Mouse (Mus musculus) liver, adult (tissue): ENCODE measurements around the gene Olfr556.

Experiments used
- GATA4 ChIP-seq: IDR thresholded peaks from 2 replicates; pipeline ENCODE4 v1.6.1; 2014; ENCODE audit warnings: mild to moderate bottlenecking, low read length; ENCODE audit not compliant: insufficient replicate concordance

The Olfr556 gene

DNA sequence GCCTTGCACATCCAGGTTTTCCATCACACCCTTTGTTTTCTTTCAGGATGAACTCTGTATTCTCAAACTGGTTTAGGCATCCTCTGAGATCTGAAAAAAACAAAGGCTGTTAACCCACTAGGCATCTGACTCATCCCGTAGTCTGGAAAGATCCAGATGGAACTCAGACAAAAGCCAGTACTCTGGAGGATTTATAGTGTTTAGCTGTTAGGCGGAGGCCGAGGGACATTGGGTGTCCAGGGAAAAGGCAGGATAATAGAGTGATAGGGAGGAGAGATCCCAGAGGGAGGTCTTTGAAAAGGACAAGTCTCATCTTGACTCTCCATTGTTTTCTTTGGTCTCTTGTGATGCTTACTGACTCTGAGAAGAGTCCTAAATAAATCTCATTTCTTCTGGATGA, at the start of gene Olfr556:
TSS of gene Olfr556 (plus strand) at position 301 of the 400 bp plus-strand sequence.
- no peak for TF ChIP-seq GATA4

DNA sequence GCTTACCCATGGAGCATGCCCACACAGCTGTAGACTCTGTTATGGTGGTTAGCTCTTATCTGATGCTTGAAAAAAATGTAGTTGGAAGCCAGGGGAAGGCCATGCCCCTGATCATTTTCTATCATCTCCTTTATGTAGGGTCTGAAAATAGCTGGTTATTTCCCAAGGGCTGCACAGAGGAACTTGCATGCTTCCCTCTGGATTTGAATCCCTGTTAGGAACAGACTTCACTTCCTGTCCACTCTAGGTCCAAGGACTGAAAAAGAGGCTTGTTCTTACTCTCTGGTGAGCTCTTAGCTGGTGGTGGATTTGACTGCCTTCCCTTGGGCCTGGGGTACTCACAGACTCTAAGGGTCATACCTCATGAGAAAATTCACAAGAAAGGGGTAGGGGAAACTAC, 46.6 kb upstream of the Olfr556 start, which contains the start of gene Olfr553:
TSS of gene Olfr553 (minus strand) at position 101 of the 400 bp plus-strand sequence.
- TF ChIP-seq GATA4: no peak

DNA sequence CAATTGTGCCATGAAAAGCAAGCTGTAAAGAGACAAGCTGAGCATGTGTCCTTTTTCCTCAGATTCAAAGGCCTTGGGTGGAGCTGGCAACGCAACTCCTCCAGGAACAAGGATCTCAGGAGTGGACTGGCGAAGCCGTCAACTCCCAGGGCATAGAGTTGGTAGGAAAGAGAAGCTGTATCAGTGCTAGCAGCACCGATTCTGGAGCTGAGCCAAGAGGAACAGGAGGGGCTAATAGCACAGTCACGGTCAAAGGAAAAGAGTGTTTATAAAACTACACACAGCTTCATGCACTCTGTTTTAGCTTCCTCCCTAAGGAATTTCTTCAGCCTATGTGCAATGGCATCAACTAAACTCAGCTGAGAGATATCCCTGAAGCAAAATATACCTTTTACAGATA, 45.1 kb upstream of the Olfr556 start:
- TF ChIP-seq GATA4: no peak

DNA sequence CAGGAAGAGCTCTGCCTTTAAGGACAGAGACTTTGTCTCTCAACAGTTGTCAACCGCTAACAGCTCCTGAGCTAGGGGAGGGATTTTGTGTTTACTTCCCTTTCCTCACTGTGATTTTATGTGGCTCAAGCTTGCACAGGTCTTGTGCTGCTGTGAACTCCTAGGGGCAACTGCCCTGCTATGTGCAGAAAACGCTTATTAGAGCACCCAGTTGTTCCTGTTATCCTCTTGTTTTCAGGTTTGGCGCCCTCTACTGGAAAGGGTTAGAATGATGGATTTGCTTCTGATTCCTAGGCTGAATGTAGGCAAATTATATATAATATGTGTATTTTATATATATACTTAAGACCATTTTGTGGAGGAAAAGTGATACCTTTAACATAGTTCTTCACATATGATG, 28.0 kb upstream of the Olfr556 start:
- no peak for TF ChIP-seq GATA4

DNA sequence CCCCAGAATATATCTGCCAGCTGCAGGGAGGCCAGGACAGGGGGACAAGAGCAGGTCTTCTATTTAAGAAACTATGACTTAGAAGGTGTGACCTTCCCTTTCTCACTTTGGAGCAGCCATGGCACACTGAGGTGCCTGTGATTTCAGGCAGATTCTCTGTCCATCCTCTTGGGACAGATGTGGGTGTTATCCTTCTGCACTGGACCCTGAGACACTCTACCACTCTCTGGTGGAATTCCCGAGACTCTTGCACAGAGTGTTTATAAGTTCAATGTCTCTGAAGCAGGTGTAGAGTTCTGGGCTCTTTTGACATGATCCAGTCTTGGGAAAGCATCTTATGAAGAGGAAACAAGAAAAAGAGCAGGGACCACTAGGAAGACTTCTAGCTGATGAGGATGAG, 26.6 kb upstream of the Olfr556 start, which contains the start of gene Olfr554:
TSS of gene Olfr554 (plus strand) at position 301 of the 400 bp plus-strand sequence.
- no peak for TF ChIP-seq GATA4

DNA sequence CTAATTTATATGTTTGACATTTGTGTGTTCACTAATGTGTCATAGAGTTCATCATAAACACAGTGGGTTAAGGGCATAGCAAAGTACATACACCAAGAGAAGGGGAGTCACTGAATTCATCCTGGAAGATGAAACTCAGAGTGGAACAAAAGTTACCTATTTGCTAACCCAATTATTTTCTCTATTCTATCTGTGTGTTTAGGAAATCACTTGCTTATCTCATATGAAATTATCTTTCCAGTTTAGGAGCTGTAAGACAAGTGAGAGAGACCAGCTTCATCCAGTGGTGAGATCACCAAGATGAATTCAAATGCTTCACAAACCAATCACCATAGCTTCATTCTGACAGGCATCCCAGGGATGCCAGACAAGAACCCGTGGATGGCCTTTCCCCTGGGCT, 6.2 kb upstream of the Olfr556 start, which contains the start of gene Olfr555:
TSS of gene Olfr555 (plus strand) at position 301 of the 400 bp plus-strand sequence.
- no peak for TF ChIP-seq GATA4

DNA sequence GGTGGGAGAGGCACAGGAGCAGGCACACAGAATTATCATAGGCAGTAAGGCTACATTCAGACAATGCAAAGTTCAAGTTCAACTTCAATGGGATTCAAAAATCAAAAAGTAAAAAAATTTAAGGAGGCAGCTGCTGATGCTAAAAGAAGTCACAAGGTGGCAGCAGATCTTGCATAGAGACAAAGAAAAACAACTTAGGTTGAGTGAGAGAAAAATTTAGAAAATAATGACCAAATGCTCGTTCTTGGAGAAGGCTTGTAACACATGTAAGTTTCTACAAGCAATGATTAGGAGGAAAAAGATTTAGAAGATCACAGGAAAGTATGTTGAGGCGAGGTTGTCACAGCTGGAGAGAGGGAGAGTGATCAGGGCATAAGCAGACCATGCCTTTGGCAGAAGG, 679 bp downstream of the Olfr556 start:
- no peak for TF ChIP-seq GATA4

DNA sequence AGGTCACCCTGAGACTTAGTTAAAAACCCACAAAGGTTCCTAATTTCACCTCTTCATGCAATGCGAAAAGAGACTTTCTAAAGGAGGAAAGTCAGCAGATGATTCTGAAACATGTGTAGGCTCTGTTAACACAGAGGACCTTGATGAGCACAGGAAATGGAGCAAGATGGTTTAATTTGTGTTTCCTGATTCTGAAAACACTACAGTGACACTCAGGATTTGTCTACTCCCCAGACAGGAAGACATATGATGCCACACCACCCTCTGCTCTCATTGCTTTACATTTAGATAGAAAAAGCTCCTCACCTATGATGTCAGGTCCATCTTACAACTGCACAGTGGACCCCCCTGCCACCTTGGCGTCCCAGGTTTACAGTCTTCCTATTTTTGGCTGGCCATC, 11.5 kb downstream of the Olfr556 start:
- TF ChIP-seq GATA4: no peak

DNA sequence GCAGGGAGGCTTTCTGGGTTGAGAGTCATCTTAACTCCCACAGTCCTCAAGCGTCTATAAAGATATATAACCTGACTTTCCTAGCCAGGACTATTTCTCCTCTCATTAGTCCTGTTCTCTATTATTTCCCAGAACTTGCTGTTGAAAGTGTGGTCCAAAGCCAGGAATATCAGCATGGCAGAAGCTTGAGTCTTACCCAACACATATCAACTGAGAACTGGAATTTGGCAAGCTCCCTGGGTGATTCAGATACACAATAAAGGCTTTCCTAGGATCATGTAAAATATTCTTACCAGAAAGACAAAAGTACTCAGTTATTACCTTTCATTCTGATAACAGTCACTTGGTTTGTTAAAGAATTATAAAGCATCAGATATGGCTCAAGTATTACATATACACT, 17.2 kb downstream of the Olfr556 start:
- no peak for TF ChIP-seq GATA4

DNA sequence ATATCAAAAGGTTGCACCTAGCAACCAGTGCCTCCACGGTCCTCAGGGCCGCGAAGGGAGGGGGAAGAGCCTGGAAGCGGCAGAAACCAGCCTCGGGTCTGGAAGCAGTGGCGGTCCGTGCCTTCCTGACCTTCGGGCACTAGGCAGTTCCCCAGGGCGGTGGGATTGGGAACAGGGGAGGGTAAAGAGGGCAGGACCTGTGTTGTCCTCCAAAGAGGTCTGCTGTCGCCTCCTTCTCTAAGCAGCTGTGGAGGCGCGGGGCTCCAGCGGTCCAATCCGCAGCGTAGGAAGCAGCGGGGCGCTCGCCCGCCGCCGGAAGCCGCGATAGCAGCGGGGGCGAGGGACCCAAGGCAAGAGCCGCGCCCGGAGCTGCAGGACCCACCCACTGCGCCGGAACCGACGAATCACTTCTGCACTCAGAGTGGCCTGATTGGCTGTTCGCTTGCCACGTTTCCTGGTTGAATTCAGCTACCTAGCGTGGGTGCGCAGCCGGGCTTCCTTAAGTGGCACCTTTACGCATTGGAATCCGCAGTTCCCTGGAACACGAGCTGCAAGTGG, 22.3 kb downstream of the Olfr556 start, which contains the start of gene Trim68:
TSS of gene Trim68 (minus strand) at position 384 of the 558 bp plus-strand sequence.
- peak; percentile 87; the same call in 1 of the 2 replicates for TF ChIP-seq GATA4

DNA sequence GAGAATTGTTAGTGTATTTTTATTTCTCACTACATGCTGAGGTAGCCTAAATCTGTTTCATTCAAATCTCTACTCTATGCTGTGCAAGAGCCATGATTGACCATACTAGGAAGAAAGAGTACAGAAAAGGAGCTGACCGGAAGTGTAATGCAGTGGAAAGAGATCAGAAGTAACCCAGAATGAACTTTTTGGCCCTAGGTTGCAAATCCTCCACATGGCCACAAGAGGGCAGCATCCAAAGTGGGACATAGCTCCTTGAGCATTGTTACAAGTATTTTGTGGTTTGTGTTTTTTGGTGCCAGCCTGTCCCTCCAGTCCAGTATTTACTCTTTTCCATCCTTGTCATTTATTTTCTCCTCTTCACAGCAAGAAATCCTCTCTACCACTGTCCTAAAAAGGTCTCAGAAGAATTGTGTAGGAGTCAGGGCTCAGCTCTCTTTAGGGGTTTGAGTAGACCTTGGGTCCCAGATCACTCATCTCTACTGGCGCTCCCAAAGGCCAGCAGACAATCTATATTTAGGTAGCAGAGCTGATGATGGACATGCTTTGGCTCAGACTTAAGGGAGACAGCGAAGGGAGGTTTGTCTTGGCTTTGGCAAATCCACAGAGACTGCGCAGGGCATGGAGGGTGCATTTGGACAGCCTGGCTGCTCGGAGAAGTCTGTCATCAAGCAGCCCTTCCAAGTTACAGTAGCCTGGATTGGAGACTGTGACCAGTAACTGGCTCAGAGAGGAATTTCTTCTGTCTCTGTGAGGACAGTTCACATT, 30.8 kb downstream of the Olfr556 start, which contains the start of gene Olfr557:
TSS of gene Olfr557 (plus strand) at position 553 of the 768 bp plus-strand sequence.
- no peak for TF ChIP-seq GATA4

DNA sequence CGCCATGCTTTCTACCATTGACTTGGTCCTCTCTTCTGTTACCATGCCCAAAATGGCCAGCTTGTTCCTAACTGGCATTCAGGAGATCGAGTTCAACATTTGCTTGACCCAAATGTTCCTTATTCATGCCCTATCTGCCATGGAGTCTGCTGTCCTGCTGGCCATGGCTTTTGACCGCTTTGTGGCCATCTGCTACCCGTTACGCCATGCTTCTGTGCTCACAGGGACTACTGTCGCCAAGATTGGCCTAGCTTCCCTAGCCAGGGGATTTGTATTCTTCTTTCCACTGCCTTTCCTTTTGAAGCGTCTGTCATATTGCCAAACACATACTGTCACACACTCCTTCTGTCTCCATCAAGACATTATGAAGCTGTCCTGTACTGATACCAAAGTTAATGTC, 33.8 kb downstream of the Olfr556 start:
- no peak for TF ChIP-seq GATA4

DNA sequence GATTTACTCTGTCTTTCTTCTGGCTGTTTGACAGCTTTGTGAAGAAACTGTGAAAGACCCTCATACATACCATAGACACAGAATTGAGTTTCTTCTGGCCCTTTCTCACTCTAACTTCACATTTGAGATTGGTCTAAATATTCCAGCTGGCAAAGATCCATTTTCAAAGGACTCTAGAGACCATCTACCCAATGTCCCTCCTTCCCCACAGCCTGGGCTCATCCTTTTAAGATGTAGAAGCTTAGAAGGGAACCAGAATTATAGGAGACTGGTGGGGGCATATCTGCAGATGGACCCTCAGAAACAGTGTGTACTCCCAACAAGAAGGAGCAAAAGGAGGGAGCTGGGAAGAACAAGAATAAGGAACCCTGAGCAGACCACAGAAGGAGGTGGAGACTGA, 37.2 kb downstream of the Olfr556 start, which contains the start of gene Olfr558:
TSS of gene Olfr558 (plus strand) at position 301 of the 400 bp plus-strand sequence.
- TF ChIP-seq GATA4: no peak

DNA sequence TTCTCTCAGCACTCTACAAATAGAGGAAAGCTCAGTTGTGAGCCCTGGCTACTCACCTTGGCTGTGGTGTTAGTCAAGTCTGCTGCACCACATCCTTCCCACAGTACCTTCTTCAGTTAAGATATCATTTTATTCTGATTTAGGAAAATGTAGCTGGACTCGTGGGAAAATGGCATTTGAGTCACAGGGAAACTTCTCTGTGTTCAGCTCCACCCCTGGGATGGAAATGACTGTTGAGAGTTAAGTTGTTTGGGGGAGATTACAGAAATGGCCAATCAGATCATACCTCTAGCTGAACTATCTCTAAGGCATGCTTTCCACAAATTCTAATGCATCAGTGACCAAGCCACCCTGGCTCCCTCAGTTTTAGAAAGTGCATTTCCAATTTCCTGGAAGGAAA, 54.3 kb downstream of the Olfr556 start, which contains the start of gene Olfr33:
TSS of gene Olfr33 (minus strand) at position 101 of the 400 bp plus-strand sequence.
- TF ChIP-seq GATA4: no peak
